Mouse (Mus musculus) midbrain, postnatal 0 days (tissue): ENCODE measurements around the gene Rwdd3. TPM values are rescaled to one million over a fixed set of nuclear protein-coding genes. Genes with fewer than 3 reads are reported as not detected.

Experiments
- ATAC-seq: fragments of 200-750 bp; cut with Nextera tagmentation; 2 replicates; pipeline ENCODE4 v1.8.0; 2017; ENCODE audit warnings: moderate number of reproducible peaks, mild to moderate bottlenecking, moderate TSS enrichment, moderate library complexity; ENCODE audit not compliant: low FRiP score
- DNase-seq: peaks from one replicate; pipeline ENCODE4 v3.0.0-alpha.2; 2015; ENCODE audit warnings: low spot score
- H3K27ac ChIP-seq: fragments of 300-500 bp; sonication (generic); 2 replicates; pipeline ENCODE4 v1.5.1; 2014; ENCODE audit warnings: low read depth, mild to moderate bottlenecking, low read length, mixed read lengths
- H3K27me3 ChIP-seq: fragments of 300-500 bp; sonication (generic); 2 replicates; pipeline ENCODE4 v1.6.1; 2014; ENCODE audit warnings: low read length, control low read depth, mixed read lengths; ENCODE audit not compliant: insufficient read depth
- H3K36me3 ChIP-seq: fragments of 300-500 bp; sonication (generic); 2 replicates; pipeline ENCODE4 v1.6.1; 2014; ENCODE audit warnings: low read length, control low read depth, mixed read lengths; ENCODE audit not compliant: insufficient read depth
- H3K4me1 ChIP-seq: fragments of 300-500 bp; sonication (generic); 2 replicates; pipeline ENCODE4 v1.6.1; 2014; ENCODE audit warnings: mild to moderate bottlenecking, control low read depth, antibody characterized with exemption, low read length, mixed read lengths; ENCODE audit not compliant: insufficient read depth
- H3K4me2 ChIP-seq: fragments of 300-500 bp; sonication (generic); 2 replicates; pipeline ENCODE4 v1.6.1; 2014; ENCODE audit warnings: low read depth, mild to moderate bottlenecking, low read length, mixed read lengths; ENCODE audit not compliant: poor library complexity, severe bottlenecking
- H3K4me3 ChIP-seq: fragments of 300-500 bp; sonication (generic); 2 replicates; pipeline ENCODE4 v1.5.1; 2014; ENCODE audit warnings: low read depth, mild to moderate bottlenecking, low read length, moderate library complexity
- H3K9ac ChIP-seq: fragments of 300-500 bp; sonication (generic); replicated peaks from 2 replicates; pipeline ENCODE4 v1.6.1; 2014; ENCODE audit warnings: mild to moderate bottlenecking, low read length, moderate library complexity, mixed read lengths; ENCODE audit not compliant: poor library complexity, severe bottlenecking
- H3K9me3 ChIP-seq: fragments of 300-500 bp; sonication (generic); 2 replicates; pipeline ENCODE4 v1.6.1; 2016; ENCODE audit warnings: low read length, control low read depth
- CTCF ChIP-seq: IDR thresholded peaks from 2 replicates; pipeline ENCODE4 v1.5.1; 2016; ENCODE audit warnings: antibody characterized with exemption, mild to moderate bottlenecking
- WGBS: fragments of 180-500 bp; shearing (Covaris S2); extraction: QIAGEN DNeasy Blood & Tissue Kit; methylation state at CpG from one replicate; pipeline ENCODE4 v1.1.7; 2014; 5-methylcytosine and 5-hydroxymethylcytosine counted together
- polyA plus RNA-seq: library from polyadenylated mRNA; unstranded; fragments of >200 nt; fragmentation: Nextera tagmentation; extraction: Ambion mirVana; gene quantifications from 2 replicates; pipeline ENCODE4 v1.2.1, GENCODE M21; 2015
- total RNA-seq: library from RNA; depleted of rRNA; stranded (reverse); fragments of >200 nt; gene quantifications from 2 replicates; pipeline ENCODE4 v1.2.3, GENCODE M21; 2014

Rwdd3 gene
- total and polyA plus RNA-seq, 2 experiments from 2014 or later, result 10.0 to 11.3 TPM

DNA sequence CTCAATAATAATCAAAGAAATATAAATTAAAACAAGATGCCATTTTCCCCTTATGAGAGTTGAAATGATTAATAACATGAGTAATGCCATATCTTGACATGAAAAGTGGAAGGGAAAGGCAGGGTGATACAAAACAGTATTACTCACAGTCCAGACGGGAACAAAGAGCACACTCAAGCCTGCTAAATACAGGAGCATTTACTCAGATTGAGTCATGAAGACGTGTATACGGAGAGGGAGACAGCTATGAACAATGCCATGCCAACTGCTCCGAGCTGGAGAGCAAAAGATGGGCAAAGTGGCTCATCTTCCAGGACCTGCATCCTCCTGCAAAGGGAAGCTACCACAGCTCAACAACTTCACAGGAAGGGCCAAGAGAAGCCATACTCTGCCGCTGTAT is 45.0 kb downstream of the Rwdd3 start:
- Histone ChIP-seq H3K27me3 (no peaks in the 10 kb centered on the region), H3K36me3 (no peaks in the 10 kb centered on the region), H3K27ac (no peak overlapping the region), H3K9ac (no peak overlapping the region), H3K4me3 (no peak overlapping the region), H3K9me3 (no peaks in the 10 kb centered on the region), H3K4me2 (no peak overlapping the region), H3K4me1 (no peaks in the 10 kb centered on the region)
- ATAC-seq, result no peak
- TF ChIP-seq CTCF, result no peak
- WGBS, result 78% methylated on average over 5 of the region's 5 CpGs
- no peak for DNase-seq

DNA sequence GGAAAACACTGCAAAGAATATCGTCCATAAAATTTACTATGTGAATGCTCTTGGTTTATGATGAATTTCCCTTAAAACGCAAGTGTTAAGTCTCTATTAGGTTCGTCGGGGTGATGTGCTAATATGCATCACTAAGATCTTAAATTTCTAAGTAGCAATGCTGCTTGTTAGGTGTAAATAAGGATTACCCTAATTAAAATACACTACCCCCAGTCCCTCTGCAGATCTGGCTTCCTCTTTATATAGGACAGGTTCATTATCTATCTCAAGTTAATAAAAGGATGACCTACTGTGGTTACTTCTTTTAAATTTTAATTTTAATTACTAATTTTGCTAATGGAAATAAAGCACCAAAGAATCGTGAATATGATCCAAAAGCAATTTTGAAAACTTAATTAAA is 50.4 kb downstream of the Rwdd3 start:
- DNase-seq, result no peak
- no peaks in the 10 kb centered on the region for H3K4me1 ChIP-seq
- no peak for ATAC-seq
- H3K36me3 ChIP-seq, result no peaks in the 10 kb centered on the region
- H3K27ac ChIP-seq, result no peak overlapping the region
- no peak for TF ChIP-seq CTCF
- H3K9ac ChIP-seq, result no peak overlapping the region
- H3K4me2 ChIP-seq, result no peak overlapping the region
- 79% methylated on average over 5 of the region's 5 CpGs for WGBS
- no peaks in the 10 kb centered on the region for H3K27me3 ChIP-seq
- H3K4me3 ChIP-seq, result no peak overlapping the region
- no peaks in the 10 kb centered on the region for H3K9me3 ChIP-seq

DNA sequence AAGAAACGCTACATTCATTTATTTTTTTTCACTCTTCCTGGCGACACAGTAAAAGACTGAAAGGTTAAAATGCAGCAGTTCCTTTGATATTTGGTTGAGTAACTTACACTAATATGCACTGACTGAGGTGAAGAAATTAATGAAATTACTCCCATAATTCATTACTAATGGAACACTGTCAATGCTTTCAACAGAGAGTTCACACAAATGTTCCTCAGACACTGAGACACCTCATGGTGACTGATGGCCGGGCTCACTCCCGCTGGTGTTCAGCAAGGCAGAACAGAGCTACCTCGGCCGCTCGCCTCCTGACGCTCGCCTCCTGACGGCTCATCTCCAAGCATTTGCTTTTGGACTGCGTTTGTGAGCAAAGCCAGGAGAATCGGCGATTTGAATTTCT is 54.9 kb downstream of the Rwdd3 start:
- no peaks in the 10 kb centered on the region for H3K27me3 ChIP-seq
- no peaks in the 10 kb centered on the region for H3K36me3 ChIP-seq
- H3K9me3 ChIP-seq, result no peaks in the 10 kb centered on the region
- H3K4me2 ChIP-seq, result no peak overlapping the region
- DNase-seq, result no peak
- H3K4me1 ChIP-seq, result no peaks in the 10 kb centered on the region
- no peak overlapping the region for H3K4me3 ChIP-seq
- H3K27ac ChIP-seq, result no peak overlapping the region
- H3K9ac ChIP-seq, result no peak overlapping the region
- ATAC-seq, result no peak
- no peak for TF ChIP-seq CTCF
- 71% methylated on average over 13 of the region's 13 CpGs for WGBS

DNA sequence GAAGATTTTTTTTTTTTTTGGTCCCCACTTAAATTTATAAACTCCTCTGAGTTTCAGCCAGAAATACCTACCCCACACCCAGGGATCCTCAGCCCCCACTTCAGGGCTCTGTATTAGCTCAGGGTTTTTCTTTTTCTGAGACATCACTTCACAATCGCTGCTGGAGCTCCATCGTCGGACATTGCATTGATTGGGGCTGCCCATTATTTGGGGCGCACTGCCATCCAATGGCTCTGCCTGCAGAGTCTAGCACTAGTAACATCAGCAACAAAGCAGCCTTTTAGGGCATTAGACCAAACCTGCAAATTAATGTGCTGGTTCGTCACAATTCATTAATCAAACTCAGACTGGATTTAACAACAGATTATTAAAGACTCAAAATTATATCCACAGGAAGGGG is 55.4 kb downstream of the Rwdd3 start:
- ATAC-seq, result no peak
- Histone ChIP-seq H3K9me3 (no peaks in the 10 kb centered on the region), H3K4me1 (no peaks in the 10 kb centered on the region), H3K9ac (no peak overlapping the region), H3K4me3 (no peak overlapping the region), H3K4me2 (no peak overlapping the region), H3K27ac (no peak overlapping the region), H3K27me3 (no peaks in the 10 kb centered on the region), H3K36me3 (no peaks in the 10 kb centered on the region)
- 67% methylated on average over 5 of the region's 5 CpGs for WGBS
- peak; percentile 35 for TF ChIP-seq CTCF
- no peak for DNase-seq

DNA sequence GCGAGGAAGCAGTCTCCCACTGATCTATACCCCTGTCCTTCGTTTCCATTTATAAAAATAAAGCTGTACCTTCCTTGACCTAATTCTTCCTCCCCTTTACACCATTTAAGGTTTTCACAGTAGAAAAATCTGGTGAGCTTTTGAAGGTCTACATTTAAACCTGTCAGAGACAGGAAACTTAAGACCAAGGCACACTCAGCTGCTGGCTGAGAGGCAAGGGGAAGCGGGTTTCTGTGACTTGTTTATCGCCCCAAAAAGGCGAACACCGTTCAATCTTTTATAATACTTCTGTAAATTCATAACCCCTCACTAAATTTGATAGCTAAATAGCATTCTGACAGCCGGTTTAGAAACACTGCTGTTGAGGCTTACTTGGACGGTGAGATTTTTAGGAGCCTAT is 60.4 kb downstream of the Rwdd3 start:
- TF ChIP-seq CTCF, result no peak
- H3K4me2 ChIP-seq, result no peak overlapping the region
- no peak overlapping the region for H3K4me3 ChIP-seq
- DNase-seq (no peak), ATAC-seq (no peak)
- no peaks in the 10 kb centered on the region for H3K9me3 ChIP-seq
- no peaks in the 10 kb centered on the region for H3K36me3 ChIP-seq
- no peak overlapping the region for H3K27ac ChIP-seq
- H3K9ac ChIP-seq, result no peak overlapping the region
- 82% methylated on average over 8 of the region's 8 CpGs for WGBS
- no peaks in the 10 kb centered on the region for H3K27me3 ChIP-seq
- no peaks in the 10 kb centered on the region for H3K4me1 ChIP-seq

DNA sequence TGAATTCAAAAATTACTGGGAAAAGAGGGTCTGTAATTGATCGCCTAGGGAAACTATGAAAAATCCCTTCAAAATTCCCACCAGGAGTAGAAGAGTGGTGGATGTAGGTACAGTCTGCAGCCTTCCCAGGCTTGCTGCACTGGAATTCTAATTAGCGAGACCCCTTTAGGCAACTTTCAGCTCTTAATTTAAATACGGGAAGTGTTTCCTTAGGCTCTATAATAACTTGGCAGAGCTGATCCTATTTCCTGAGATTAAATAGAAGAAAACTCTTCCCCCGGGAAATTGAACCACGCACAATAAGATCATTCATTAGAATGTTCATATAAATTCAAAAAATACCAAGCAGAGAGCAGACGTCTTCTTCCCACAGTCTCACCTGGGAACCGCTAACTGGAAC is 61.1 kb downstream of the Rwdd3 start:
- ATAC-seq (no peak), DNase-seq (peak; percentile 53)
- Histone ChIP-seq H3K4me1 (no peaks in the 10 kb centered on the region), H3K4me2 (no peak overlapping the region), H3K9me3 (no peaks in the 10 kb centered on the region), H3K4me3 (no peak overlapping the region), H3K27ac (no peak overlapping the region), H3K9ac (no peak overlapping the region), H3K27me3 (no peaks in the 10 kb centered on the region), H3K36me3 (no peaks in the 10 kb centered on the region)
- no peak for TF ChIP-seq CTCF
- WGBS, result 49% methylated on average over 7 of the region's 7 CpGs
